Mouse (Mus musculus): Measurements from ENCODE around the gene Ptprj. TPM values are rescaled to one million over a fixed set of nuclear protein-coding genes. Genes with fewer than 3 reads are reported as not detected.

Ptprj gene
- polyA plus RNA-seq, 1 experiment from 2014 or later, result 1.6 TPM

DNA sequence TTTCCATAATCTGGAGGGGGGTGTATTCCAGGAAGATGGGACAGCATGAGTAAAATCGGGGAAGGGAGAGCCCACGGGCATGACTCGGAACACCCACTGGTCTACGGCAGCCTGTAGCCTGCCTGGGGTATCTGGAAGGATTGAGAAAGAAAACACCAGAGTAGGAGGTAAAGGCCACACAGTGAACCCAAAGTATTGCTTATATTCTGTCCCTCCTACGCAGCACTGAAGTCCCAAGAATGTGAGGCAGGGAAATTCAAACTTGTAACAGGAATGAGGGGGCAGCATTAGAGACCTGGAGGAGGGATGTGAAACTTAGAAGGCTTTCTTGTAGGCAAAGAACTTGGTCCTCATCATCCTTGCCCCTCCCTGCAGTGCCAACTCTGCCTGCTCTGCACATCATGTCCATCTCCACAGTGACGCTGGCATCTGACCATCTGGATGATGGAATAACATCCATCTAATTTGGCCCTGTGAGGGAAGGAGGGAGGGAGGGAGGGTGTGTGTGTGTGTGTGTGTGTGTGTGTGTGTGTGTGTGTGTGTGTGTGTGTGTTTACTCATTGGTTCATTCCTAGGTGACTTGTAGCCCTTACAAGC lies 37.2 kb downstream of the Ptprj start:
- H3K4me3 ChIP-seq, result no peak overlapping the region
- H3K27ac ChIP-seq (ENCODE audit: poor library complexity, severe bottlenecking), result no peak overlapping the region
- no peaks in the 10 kb centered on the region for H3K4me1 ChIP-seq (replicated peaks)
- no peaks in the 10 kb centered on the region for H3K9me3 ChIP-seq (replicated peaks)
- ATAC-seq (ENCODE audit: insufficient number of reproducible peaks, low FRiP score), result no peak
- H3K9ac ChIP-seq, result no peak overlapping the region
- 87% methylated on average over 6 of the region's 6 CpGs for WGBS
- H3K27me3 ChIP-seq (replicated peaks), result no peaks in the 10 kb centered on the region
- no peaks in the 10 kb centered on the region for H3K36me3 ChIP-seq
- H3K4me2 ChIP-seq, result no peak overlapping the region

- H3K4me3 ChIP-seq, result no peak overlapping the region
- no peaks in the 10 kb centered on the region for H3K4me1 ChIP-seq (replicated peaks)
- no peaks in the 10 kb centered on the region for H3K27me3 ChIP-seq (replicated peaks)
- no peaks in the 10 kb centered on the region for H3K36me3 ChIP-seq
- H3K27ac ChIP-seq (ENCODE audit: poor library complexity, severe bottlenecking), result no peak overlapping the region
- 85% methylated on average over 2 of the region's 2 CpGs for WGBS
- no peak for ATAC-seq (ENCODE audit: insufficient number of reproducible peaks, low FRiP score)
- no peaks in the 10 kb centered on the region for H3K9me3 ChIP-seq (replicated peaks)
- no peak overlapping the region for H3K9ac ChIP-seq
- H3K4me2 ChIP-seq, result no peak overlapping the region
These were observed 37.8 kb downstream of the Ptprj start for GRCm38 (mm10) chr2:90542656-90543055.

DNA sequence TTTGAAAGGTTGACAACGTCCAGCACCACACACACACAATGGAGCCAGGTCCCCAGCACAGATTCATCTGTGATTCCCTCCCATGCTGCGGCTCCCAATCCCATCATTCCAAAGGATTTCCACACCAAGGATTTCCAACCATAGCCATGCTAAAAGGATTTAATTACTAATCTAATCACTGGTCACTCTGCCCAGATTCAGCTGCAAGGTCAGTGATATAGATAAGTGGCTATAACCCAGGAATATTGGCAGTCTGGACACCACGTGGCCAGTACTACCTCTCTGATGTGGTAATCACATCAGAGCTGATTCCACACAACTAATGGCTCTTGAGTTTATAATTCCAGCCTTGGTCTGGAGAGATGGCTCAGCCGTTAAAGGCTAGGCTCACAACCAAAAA lies 41.2 kb downstream of the Ptprj start:
- Histone ChIP-seq H3K9me3 (replicated peaks) (no peaks in the 10 kb centered on the region), H3K4me3 (no peak overlapping the region), H3K27me3 (replicated peaks) (no peaks in the 10 kb centered on the region), H3K36me3 (no peaks in the 10 kb centered on the region), H3K4me2 (no peak overlapping the region), H3K4me1 (replicated peaks) (no peaks in the 10 kb centered on the region), H3K9ac (no peak overlapping the region), H3K27ac (ENCODE audit: poor library complexity, severe bottlenecking) (no peak overlapping the region)
- ATAC-seq (ENCODE audit: insufficient number of reproducible peaks, low FRiP score), result no peak
- WGBS, result 78% methylated on average over 4 of the region's 4 CpGs

GRCm38 (mm10) chr2:90537244-90537643 lies 43.2 kb downstream of the Ptprj start:
- WGBS, result 84% methylated on average over 4 of the region's 4 CpGs
- Histone ChIP-seq H3K9ac (no peak overlapping the region), H3K27me3 (replicated peaks) (no peaks in the 10 kb centered on the region), H3K4me3 (no peak overlapping the region), H3K36me3 (no peaks in the 10 kb centered on the region), H3K4me2 (no peak overlapping the region), H3K4me1 (replicated peaks) (no peaks in the 10 kb centered on the region), H3K27ac (ENCODE audit: poor library complexity, severe bottlenecking) (no peak overlapping the region), H3K9me3 (replicated peaks) (no peaks in the 10 kb centered on the region)
- no peak for ATAC-seq (ENCODE audit: insufficient number of reproducible peaks, low FRiP score)

- Histone ChIP-seq H3K27me3 (replicated peaks) (no peaks in the 10 kb centered on the region), H3K9ac (no peak overlapping the region), H3K4me3 (no peak overlapping the region), H3K9me3 (replicated peaks) (no peaks in the 10 kb centered on the region), H3K27ac (ENCODE audit: poor library complexity, severe bottlenecking) (no peak overlapping the region), H3K36me3 (no peaks in the 10 kb centered on the region), H3K4me1 (replicated peaks) (no peaks in the 10 kb centered on the region), H3K4me2 (no peak overlapping the region)
- 30% methylated on average over 9 of the region's 9 CpGs for WGBS
- no peak for ATAC-seq (ENCODE audit: insufficient number of reproducible peaks, low FRiP score)
These were observed 43.9 kb downstream of the Ptprj start for GRCm38 (mm10) chr2:90536555-90536954.

GRCm38 (mm10) chr2:90534751-90535150 lies 45.7 kb downstream of the Ptprj start:
- 86% methylated on average over 6 of the region's 6 CpGs for WGBS
- H3K4me3 ChIP-seq, result no peak overlapping the region
- no peak overlapping the region for H3K4me2 ChIP-seq
- H3K4me1 ChIP-seq (replicated peaks), result no peaks in the 10 kb centered on the region
- H3K27ac ChIP-seq (ENCODE audit: poor library complexity, severe bottlenecking), result no peak overlapping the region
- no peak overlapping the region for H3K9ac ChIP-seq
- no peaks in the 10 kb centered on the region for H3K36me3 ChIP-seq
- no peaks in the 10 kb centered on the region for H3K9me3 ChIP-seq (replicated peaks)
- ATAC-seq (ENCODE audit: insufficient number of reproducible peaks, low FRiP score), result no peak
- no peaks in the 10 kb centered on the region for H3K27me3 ChIP-seq (replicated peaks)

DNA sequence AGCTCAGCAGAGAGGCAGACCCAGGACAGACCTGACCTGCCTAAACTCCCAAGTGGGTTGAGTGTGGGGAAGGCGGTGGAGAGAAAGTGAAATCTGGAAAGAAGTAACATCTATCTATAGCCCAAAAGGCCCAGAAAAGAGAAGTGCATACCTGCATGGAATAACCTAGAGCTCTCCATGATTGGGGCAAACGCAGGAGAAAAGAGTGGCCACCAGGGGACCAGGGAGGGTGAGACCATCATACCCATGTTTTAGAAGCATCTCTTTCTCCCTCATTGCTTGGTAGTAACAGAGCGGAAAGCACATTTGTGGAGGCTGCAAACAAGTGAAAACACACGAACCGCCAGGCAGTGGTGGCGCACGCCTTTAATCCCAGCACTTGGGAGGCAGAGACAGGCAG lies 46.5 kb downstream of the Ptprj start:
- no peak overlapping the region for H3K4me2 ChIP-seq
- H3K4me3 ChIP-seq, result no peak overlapping the region
- H3K36me3 ChIP-seq, result no peaks in the 10 kb centered on the region
- 89% methylated on average over 7 of the region's 7 CpGs for WGBS
- H3K27me3 ChIP-seq (replicated peaks), result no peaks in the 10 kb centered on the region
- no peak overlapping the region for H3K9ac ChIP-seq
- H3K4me1 ChIP-seq (replicated peaks), result no peaks in the 10 kb centered on the region
- no peak overlapping the region for H3K27ac ChIP-seq (ENCODE audit: poor library complexity, severe bottlenecking)
- no peak for ATAC-seq (ENCODE audit: insufficient number of reproducible peaks, low FRiP score)
- H3K9me3 ChIP-seq (replicated peaks), result 0 out of 2 replicates have a peak, but pooled peaks cover 2% of the 10 kb centered on the region

GRCm38 (mm10) chr2:90532095-90532494 lies 48.4 kb downstream of the Ptprj start:
- no peak overlapping the region for H3K27ac ChIP-seq (ENCODE audit: poor library complexity, severe bottlenecking)
- H3K4me3 ChIP-seq, result no peak overlapping the region
- no peak overlapping the region for H3K9ac ChIP-seq
- H3K9me3 ChIP-seq (replicated peaks), result 0 out of 2 replicates have a peak, but pooled peaks cover 2% of the 10 kb centered on the region
- no peaks in the 10 kb centered on the region for H3K4me1 ChIP-seq (replicated peaks)
- WGBS, result 77% methylated on average over 5 of the region's 5 CpGs
- no peaks in the 10 kb centered on the region for H3K36me3 ChIP-seq
- no peak overlapping the region for H3K4me2 ChIP-seq
- no peak for ATAC-seq (ENCODE audit: insufficient number of reproducible peaks, low FRiP score)
- H3K27me3 ChIP-seq (replicated peaks), result no peaks in the 10 kb centered on the region

- WGBS, result 85% methylated on average over 5 of the region's 5 CpGs
These were observed 52.3 kb downstream of the Ptprj start for GRCm38 (mm10) chr2:90528107-90528506.

GRCm38 (mm10) chr2:90526971-90527370 lies 53.5 kb downstream of the Ptprj start:
- H3K4me3 ChIP-seq, result no peak overlapping the region
- H3K27me3 ChIP-seq (replicated peaks), result no peaks in the 10 kb centered on the region
- peaks cover 8% of the 10 kb centered on the region; the same call in 1 of the 2 replicates for H3K4me1 ChIP-seq (replicated peaks)
- H3K36me3 ChIP-seq, result no peaks in the 10 kb centered on the region
- 71% methylated on average over 6 of the region's 6 CpGs for WGBS
- 0 out of 2 replicates have a peak, but pooled peaks cover 2% of the 10 kb centered on the region for H3K9me3 ChIP-seq (replicated peaks)
- no peak overlapping the region for H3K27ac ChIP-seq (ENCODE audit: poor library complexity, severe bottlenecking)
- no peak for ATAC-seq (ENCODE audit: insufficient number of reproducible peaks, low FRiP score)
- H3K9ac ChIP-seq, result no peak overlapping the region
- no peak overlapping the region for H3K4me2 ChIP-seq

More at GRCm38 (mm10) chr2:90528107-90528506, 52.3 kb downstream of the Ptprj start:
- Histone ChIP-seq H3K4me3 (no peak overlapping the region), H3K4me1 (replicated peaks) (peaks cover 8% of the 10 kb centered on the region; the same call in 1 of the 2 replicates), H3K9ac (no peak overlapping the region), H3K27ac (ENCODE audit: poor library complexity, severe bottlenecking) (no peak overlapping the region), H3K4me2 (no peak overlapping the region), H3K36me3 (no peaks in the 10 kb centered on the region), H3K9me3 (replicated peaks) (0 out of 2 replicates have a peak, but pooled peaks cover 2% of the 10 kb centered on the region), H3K27me3 (replicated peaks) (no peaks in the 10 kb centered on the region)
- no peak for ATAC-seq (ENCODE audit: insufficient number of reproducible peaks, low FRiP score)

DNA sequence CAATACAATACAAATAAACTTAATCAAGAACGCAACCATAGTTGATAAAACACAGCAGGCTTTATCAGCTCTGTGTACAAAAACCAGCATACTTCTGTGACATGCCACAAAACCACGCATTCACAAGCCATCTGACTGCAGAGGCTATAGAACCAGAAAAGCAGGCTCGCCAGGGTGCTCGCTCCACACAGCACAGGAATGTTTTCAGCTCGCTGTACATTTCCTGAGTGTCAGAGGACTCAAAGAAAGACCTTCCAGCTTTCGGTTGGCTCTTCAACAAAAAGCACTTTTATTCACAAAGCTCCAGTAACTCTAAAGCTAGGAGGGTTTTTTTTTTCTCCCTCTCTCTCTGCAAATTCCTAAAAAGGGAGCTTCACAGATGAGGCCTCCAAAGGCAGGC lies 53.9 kb downstream of the Ptprj start:
- Histone ChIP-seq H3K4me3 (no peak overlapping the region), H3K9ac (no peak overlapping the region), H3K9me3 (replicated peaks) (0 out of 2 replicates have a peak, but pooled peaks cover 2% of the 10 kb centered on the region), H3K27ac (ENCODE audit: poor library complexity, severe bottlenecking) (no peak overlapping the region), H3K36me3 (no peaks in the 10 kb centered on the region), H3K27me3 (replicated peaks) (no peaks in the 10 kb centered on the region), H3K4me1 (replicated peaks) (peaks cover 8% of the 10 kb centered on the region; the same call in 1 of the 2 replicates), H3K4me2 (no peak overlapping the region)
- WGBS, result 43% methylated on average over 6 of the region's 6 CpGs
- ATAC-seq (ENCODE audit: insufficient number of reproducible peaks, low FRiP score), result no peak

- no peak overlapping the region for H3K4me3 ChIP-seq
- H3K4me2 ChIP-seq, result no peak overlapping the region
- peaks cover 8% of the 10 kb centered on the region; the same call in 1 of the 2 replicates for H3K4me1 ChIP-seq (replicated peaks)
- WGBS, result 72% methylated on average over 14 of the region's 14 CpGs
- ATAC-seq (ENCODE audit: insufficient number of reproducible peaks, low FRiP score), result no peak
- 0 out of 2 replicates have a peak, but pooled peaks cover 2% of the 10 kb centered on the region for H3K9me3 ChIP-seq (replicated peaks)
- no peaks in the 10 kb centered on the region for H3K36me3 ChIP-seq
- no peak overlapping the region for H3K27ac ChIP-seq (ENCODE audit: poor library complexity, severe bottlenecking)
- H3K9ac ChIP-seq, result no peak overlapping the region
- no peaks in the 10 kb centered on the region for H3K27me3 ChIP-seq (replicated peaks)
These were observed 54.6 kb downstream of the Ptprj start for GRCm38 (mm10) chr2:90525807-90526206.
